Comparison of ENCODE assay signal across 9 mouse cellular contexts in genomic region chr16:18383045-18383726, GRCm38 (mm10). TPM values are rescaled to one million over a fixed set of nuclear protein-coding genes. Genes with fewer than 3 reads are reported as not detected.
A peak's percentile ranks its signal among the peaks of the same experiment; 100 is the strongest.
DNase-seq lines count a peak whose midpoint lies in the region; ATAC-seq and TF ChIP-seq lines count a peak whose summit lies in the region.
"Had no signal": no experiment of that assay in that cellular context is flagged by ENCODE, and none has a peak within 500 bp of the region (broad histone marks: within the 10 kb centered on the region; RNA-seq: fewer than 3 reads in every experiment).

No protein-coding gene starts in this region.

- peak overlapping the region; percentile 53; the same call in 1 of the 2 replicates for H3K27ac ChIP-seq in intestine, embryonic 16.5 days (ENCODE audit: low read length)
- no peak overlapping the region for H3K27ac ChIP-seq in intestine, postnatal 0 days (ENCODE audit: low read depth, low read length)
- 0 out of 2 replicates have a peak overlapping the region, but pooled peaks have one; percentile 32 for H3K27ac ChIP-seq in hindbrain, embryonic 14.5 days

- no peaks in the 10 kb centered on the region for H3K79me3 ChIP-seq in C2C12 (ENCODE audit: low read depth)

- no peak overlapping the region for H3K4me3 ChIP-seq in intestine, embryonic 16.5 days (ENCODE audit: low read length)
- no peak overlapping the region for H3K4me3 ChIP-seq in intestine, postnatal 0 days (ENCODE audit: low read depth, low read length)
- H3K4me3 ChIP-seq in C2C12 (ENCODE audit: insufficient read depth, poor library complexity, severe bottlenecking) = no peak overlapping the region
- no peak overlapping the region for H3K4me3 ChIP-seq in hindbrain, embryonic 14.5 days (replicated peaks; ENCODE audit: low read length)

- no peaks in the 10 kb centered on the region for H3K79me2 ChIP-seq in C2C12 (ENCODE audit: control insufficient read depth, insufficient read depth)

- no peaks in the 10 kb centered on the region for H3K9me3 ChIP-seq in intestine, embryonic 16.5 days (ENCODE audit: control insufficient read depth, low read length)
- no peaks in the 10 kb centered on the region for H3K9me3 ChIP-seq in intestine, postnatal 0 days (ENCODE audit: control insufficient read depth)
- H3K9me3 ChIP-seq in hindbrain, embryonic 14.5 days (ENCODE audit: control insufficient read depth, low read length) = no peaks in the 10 kb centered on the region

- peaks cover 30% of the 10 kb centered on the region for H3K4me1 ChIP-seq in intestine, embryonic 16.5 days (ENCODE audit: control insufficient read depth, insufficient read depth, low read length)
- H3K4me1 ChIP-seq in intestine, postnatal 0 days (replicated peaks; ENCODE audit: control insufficient read depth, insufficient read depth, low read length) = no peaks in the 10 kb centered on the region
- H3K4me1 ChIP-seq in hindbrain, embryonic 14.5 days (replicated peaks; ENCODE audit: control insufficient read depth, insufficient read depth, low read length) = peaks cover 56% of the 10 kb centered on the region

- intact Hi-C loops in left cerebral cortex, postnatal 4 days (cut with DNase I) = no loop called here

- no peaks in the 10 kb centered on the region for H3K27me3 ChIP-seq in intestine, embryonic 16.5 days (replicated peaks; ENCODE audit: control insufficient read depth, insufficient read depth, low read length)
- no peaks in the 10 kb centered on the region for H3K27me3 ChIP-seq in intestine, postnatal 0 days (replicated peaks; ENCODE audit: control insufficient read depth, insufficient read depth, low read length)
- no peaks in the 10 kb centered on the region for H3K27me3 ChIP-seq in C2C12 (ENCODE audit: control insufficient read depth, insufficient read depth, insufficient read length)
- no peaks in the 10 kb centered on the region for H3K27me3 ChIP-seq in hindbrain, embryonic 14.5 days (ENCODE audit: control insufficient read depth, insufficient read depth, low read length)
- H3K27me3 ChIP-seq: Patski had no signal

- DNase-seq in brain, adult 2 months (ENCODE audit: low read depth, low spot score) = peak; percentile 65
- DNase-seq in hindbrain, embryonic 14.5 days (ENCODE audit: low spot score) = no peak
- no peak for DNase-seq in left cerebral cortex, postnatal 4 days

- H3ac ChIP-seq in C2C12 (ENCODE audit: control insufficient read depth, insufficient read length, low read depth) = no peak overlapping the region

- no peak for TF ChIP-seq CTCF in intestine, postnatal 0 days (IDR thresholded peaks at IDR 0.05; ENCODE audit: low read depth)
- TF ChIP-seq CTCF in C2C12 (IDR thresholded peaks at IDR 0.05; ENCODE audit: control insufficient read depth, insufficient read depth, insufficient read length) = no peak

- no peak for ATAC-seq in intestine, embryonic 16.5 days
- ATAC-seq in intestine, postnatal 0 days = no peak
- ATAC-seq in hindbrain, embryonic 14.5 days (ENCODE audit: low FRiP score) = no peak
- no peak for ATAC-seq in erythroblast, adult 5-6 weeks (replicated peaks; ENCODE audit: low FRiP score, poor library complexity, severe bottlenecking)
- ATAC-seq in inflammation-experienced regulatory T-cells, adult 6 months = no peak
- ATAC-seq: Patski had no signal

- WGBS in intestine, embryonic 16.5 days = 74% methylated on average over 9 of the region's 9 CpGs
- 69% methylated on average over 9 of the region's 9 CpGs for WGBS in intestine, postnatal 0 days
- WGBS in hindbrain, embryonic 14.5 days = 75% methylated on average over 9 of the region's 9 CpGs

- H3K4me2 ChIP-seq in intestine, embryonic 16.5 days (ENCODE audit: low read depth, low read length) = no peak overlapping the region
- no peak overlapping the region for H3K4me2 ChIP-seq in intestine, postnatal 0 days (replicated peaks; ENCODE audit: low read depth)
- no peak overlapping the region for H3K4me2 ChIP-seq in hindbrain, embryonic 14.5 days (replicated peaks)

- no peaks in the 10 kb centered on the region for H3K36me3 ChIP-seq in intestine, embryonic 16.5 days (ENCODE audit: control insufficient read depth, insufficient read depth, low read length)
- no peaks in the 10 kb centered on the region for H3K36me3 ChIP-seq in intestine, postnatal 0 days (ENCODE audit: control insufficient read depth, insufficient read depth)
- H3K36me3 ChIP-seq in C2C12 (ENCODE audit: control insufficient read depth, insufficient read depth) = no peaks in the 10 kb centered on the region
- H3K36me3 ChIP-seq in hindbrain, embryonic 14.5 days (replicated peaks; ENCODE audit: control insufficient read depth, insufficient read depth) = no peaks in the 10 kb centered on the region

- H3K9ac ChIP-seq in intestine, embryonic 16.5 days (ENCODE audit: low read depth, low read length) = no peak overlapping the region
- H3K9ac ChIP-seq in intestine, postnatal 0 days (ENCODE audit: low read depth, low read length) = no peak overlapping the region
- H3K9ac ChIP-seq in hindbrain, embryonic 14.5 days = no peak overlapping the region

TF ChIP-seq in C2C12, 6 proteins besides CTCF, POLR2A, EP300 and RAD21:
- TF ChIP-seq USF1 (IDR thresholded peaks at IDR 0.05; ENCODE audit: low read depth) (no peak), CEBPB (IDR thresholded peaks at IDR 0.05; ENCODE audit: low read depth) (peak; percentile 68)

RNA-seq across cellular contexts. Expression of gene Arvcf, which starts 35.2 kb away (rescaled TPM):
- polyA plus RNA-seq in intestine, embryonic 16.5 days (2015; fragmentation: Nextera tagmentation; extraction: Ambion mirVana) = 18.4 and 21.7 TPM in 2 replicates
- polyA plus RNA-seq in intestine, postnatal 0 days (2015; fragmentation: Nextera tagmentation; extraction: Ambion mirVana) = 9.3 and 9.6 TPM in 2 replicates
- 5.4 TPM for polyA plus RNA-seq in C2C12 (2012; fragmentation: generic; extraction: Trizol)
- 53.2 and 64.6 TPM in 2 replicates for polyA plus RNA-seq in hindbrain, embryonic 14.5 days (2014; fragmentation: Nextera tagmentation; extraction: Ambion mirVana)
- 10 to 100 TPM; 74.7 to 80.3 TPM for total RNA-seq in left cerebral cortex, postnatal 4 days (2021)
- 1.5 and 2.7 TPM in 2 replicates for total RNA-seq in erythroblast, adult 5-6 weeks (2015; ENCODE audit: low replicate concordance)
- total RNA-seq in erythroblast, adult 5-6 weeks (2017; ENCODE audit: low replicate concordance) = 8.7 TPM in 1 of 2 replicates, not detected in the other
- polyA plus RNA-seq in inflammation-experienced regulatory T-cells, adult 6 months (2017; shearing (Covaris generic)) = 1 to 10 TPM in 1 of 3 experiments, under 1 TPM in 2; 0.52 to 1.0 (median 0.66) TPM

RNA-seq across cellular contexts. Expression of gene Tango2, which starts 35.3 kb away (rescaled TPM):
- 62.4 and 69.8 TPM in 2 replicates for polyA plus RNA-seq in intestine, embryonic 16.5 days (2015; fragmentation: Nextera tagmentation; extraction: Ambion mirVana)
- 78.6 and 85.2 TPM in 2 replicates for polyA plus RNA-seq in intestine, postnatal 0 days (2015; fragmentation: Nextera tagmentation; extraction: Ambion mirVana)
- 20.6 TPM for polyA plus RNA-seq in C2C12 (2012; fragmentation: generic; extraction: Trizol)
- polyA plus RNA-seq in hindbrain, embryonic 14.5 days (2014; fragmentation: Nextera tagmentation; extraction: Ambion mirVana) = 94.5 and 97.9 TPM in 2 replicates
- total RNA-seq in left cerebral cortex, postnatal 4 days (2021) = 10 to 100 TPM; 75.0 to 84.7 TPM
- 8.8 and 26.9 TPM in 2 replicates for total RNA-seq in erythroblast, adult 5-6 weeks (2015; ENCODE audit: low replicate concordance)
- total RNA-seq in erythroblast, adult 5-6 weeks (2017; ENCODE audit: low replicate concordance) = 8.8 and 12.1 TPM in 2 replicates
- polyA plus RNA-seq in inflammation-experienced regulatory T-cells, adult 6 months (2017; shearing (Covaris generic)) = 10 to 100 TPM; 48.6 to 81.2 (median 70.2) TPM

RNA-seq across cellular contexts. Expression of gene Txnrd2, which starts 43.0 kb away (rescaled TPM):
- 28.4 and 29.8 TPM in 2 replicates for polyA plus RNA-seq in intestine, embryonic 16.5 days (2015; fragmentation: Nextera tagmentation; extraction: Ambion mirVana)
- polyA plus RNA-seq in intestine, postnatal 0 days (2015; fragmentation: Nextera tagmentation; extraction: Ambion mirVana) = 24.8 and 25.0 TPM in 2 replicates
- polyA plus RNA-seq in C2C12 (2012; fragmentation: generic; extraction: Trizol) = 19.4 TPM
- 26.0 and 28.2 TPM in 2 replicates for polyA plus RNA-seq in hindbrain, embryonic 14.5 days (2014; fragmentation: Nextera tagmentation; extraction: Ambion mirVana)
- total RNA-seq in left cerebral cortex, postnatal 4 days (2021) = 10 to 100 TPM; 22.2 to 24.0 TPM
- 274 and 358 TPM in 2 replicates for total RNA-seq in erythroblast, adult 5-6 weeks (2015; ENCODE audit: low replicate concordance)
- 493 and 499 TPM in 2 replicates for total RNA-seq in erythroblast, adult 5-6 weeks (2017; ENCODE audit: low replicate concordance)
- polyA plus RNA-seq in inflammation-experienced regulatory T-cells, adult 6 months (2017; shearing (Covaris generic)) = 10 to 100 TPM; 15.9 to 21.2 (median 20.4) TPM

RNA-seq across cellular contexts. Expression of gene Comt, which starts 43.5 kb away (rescaled TPM):
- polyA plus RNA-seq in intestine, embryonic 16.5 days (2015; fragmentation: Nextera tagmentation; extraction: Ambion mirVana) = 109 and 110 TPM in 2 replicates
- 103 and 107 TPM in 2 replicates for polyA plus RNA-seq in intestine, postnatal 0 days (2015; fragmentation: Nextera tagmentation; extraction: Ambion mirVana)
- polyA plus RNA-seq in C2C12 (2012; fragmentation: generic; extraction: Trizol) = 96.2 TPM
- polyA plus RNA-seq in hindbrain, embryonic 14.5 days (2014; fragmentation: Nextera tagmentation; extraction: Ambion mirVana) = 91.6 and 99.4 TPM in 2 replicates
- total RNA-seq in left cerebral cortex, postnatal 4 days (2021) = 10 to 100 TPM; 55.5 to 57.3 TPM
- 27.9 and 29.9 TPM in 2 replicates for total RNA-seq in erythroblast, adult 5-6 weeks (2015; ENCODE audit: low replicate concordance)
- total RNA-seq in erythroblast, adult 5-6 weeks (2017; ENCODE audit: low replicate concordance) = 26.8 and 29.1 TPM in 2 replicates
- polyA plus RNA-seq in inflammation-experienced regulatory T-cells, adult 6 months (2017; shearing (Covaris generic)) = 10 to 100 TPM; 51.4 to 56.7 (median 52.3) TPM
